Mouse (Mus musculus) stomach, postnatal 0 days (tissue): ENCODE data around the gene Sept7. TPM values are rescaled to one million over a fixed set of nuclear protein-coding genes. Genes with fewer than 3 reads are reported as not detected.

Experiments used
- ATAC-seq: fragments of 200-750 bp; cut with Nextera tagmentation; 2 replicates; pipeline ENCODE4 v1.8.0; 2017; ENCODE audit not compliant: low FRiP score, low TSS enrichment
- DNase-seq: peaks from one replicate; pipeline ENCODE4 v3.0.0-alpha.2; 2016; ENCODE audit warnings: low spot score
- H3K27ac ChIP-seq: fragments of 300-500 bp; sonication (generic); replicated peaks from 2 replicates; pipeline ENCODE4 v1.5.1; 2014; ENCODE audit warnings: mild to moderate bottlenecking, control low read depth
- H3K27me3 ChIP-seq: fragments of 300-500 bp; sonication (generic); 2 replicates; pipeline ENCODE4 v1.6.1; 2014; ENCODE audit warnings: low read length; ENCODE audit not compliant: control insufficient read depth, insufficient read depth
- H3K36me3 ChIP-seq: fragments of 300-500 bp; sonication (generic); 2 replicates; pipeline ENCODE4 v1.6.1; 2014; ENCODE audit warnings: low read length, mixed read lengths; ENCODE audit not compliant: control insufficient read depth, insufficient read depth
- H3K4me1 ChIP-seq: fragments of 300-500 bp; sonication (generic); replicated peaks from 2 replicates; pipeline ENCODE4 v1.6.1; 2014; ENCODE audit warnings: antibody characterized with exemption; ENCODE audit not compliant: control insufficient read depth, insufficient read depth
- H3K4me2 ChIP-seq: fragments of 300-500 bp; sonication (generic); replicated peaks from 2 replicates; pipeline ENCODE4 v1.6.1; 2014; ENCODE audit warnings: low read depth, mild to moderate bottlenecking, control low read depth, moderate library complexity
- H3K4me3 ChIP-seq: fragments of 300-500 bp; sonication (generic); 2 replicates; pipeline ENCODE4 v1.5.1; 2014; ENCODE audit warnings: low read depth, low read length, control low read depth
- H3K9ac ChIP-seq: fragments of 300-500 bp; sonication (generic); 2 replicates; pipeline ENCODE4 v1.6.1; 2014; ENCODE audit warnings: mild to moderate bottlenecking, low read length, control low read depth, mixed read lengths
- H3K9me3 ChIP-seq: fragments of 300-500 bp; sonication (generic); 2 replicates; pipeline ENCODE4 v1.6.1; 2016; ENCODE audit warnings: low read length; ENCODE audit not compliant: control insufficient read depth
- CTCF ChIP-seq: IDR thresholded peaks from 2 replicates; pipeline ENCODE4 v1.5.1; 2016; ENCODE audit warnings: antibody characterized with exemption, low read depth, mild to moderate bottlenecking, moderate library complexity
- EP300 ChIP-seq: optimal IDR thresholded peaks from 2 replicates; pipeline ENCODE3; 2016; ENCODE audit warnings: antibody characterized with exemption
- WGBS: fragments of 180-500 bp; shearing (Covaris S2); extraction: QIAGEN DNeasy Blood & Tissue Kit; methylation state at CpG from one replicate; pipeline ENCODE4 v1.1.7; 2014; 5-methylcytosine and 5-hydroxymethylcytosine counted together
- polyA plus RNA-seq: library from polyadenylated mRNA; unstranded; fragments of >200 nt; fragmentation: Nextera tagmentation; extraction: Ambion mirVana; gene quantifications from 2 replicates; pipeline ENCODE4 v1.2.1, GENCODE M21; 2015

The Sept7 gene
- polyA plus RNA-seq, 1 experiment from 2014 or later = 175 TPM

DNA sequence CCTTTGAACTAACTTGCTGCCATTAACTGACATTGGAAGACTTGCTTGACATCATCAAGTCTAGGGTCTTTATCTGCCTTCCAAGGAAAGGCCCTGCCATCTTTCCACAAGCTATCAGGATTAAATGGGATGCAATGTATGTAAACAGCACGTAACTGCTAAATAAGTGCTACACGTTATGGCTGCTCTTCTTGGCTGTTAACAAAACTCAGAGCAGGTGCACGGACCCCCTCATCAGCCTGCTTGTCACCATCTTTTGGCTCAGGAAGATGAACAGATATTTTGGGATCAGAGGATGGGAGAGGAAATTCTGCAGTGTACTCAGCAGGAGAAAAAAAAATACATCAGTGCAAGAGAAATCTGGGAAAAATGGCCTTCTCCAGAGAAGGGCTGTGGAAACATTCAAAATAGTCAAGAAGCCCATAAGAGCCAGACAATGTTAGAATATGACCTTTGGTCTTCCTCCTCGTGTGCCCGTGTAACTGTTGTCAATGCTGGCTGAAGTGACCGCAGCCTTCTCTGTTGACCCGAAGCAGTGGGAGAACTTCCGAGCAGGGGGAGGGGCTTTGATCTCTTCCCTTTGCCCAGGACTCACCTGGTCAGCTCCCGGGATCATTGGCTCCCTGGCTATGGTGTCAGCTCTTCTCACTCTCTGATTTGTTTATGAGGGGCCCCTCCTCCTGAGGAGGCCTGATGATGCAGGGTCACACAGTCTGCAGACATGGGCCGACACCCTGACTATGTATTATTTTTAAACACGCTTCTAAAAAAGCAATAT lies 76.9 kb downstream of the Sept7 start:
- Histone ChIP-seq H3K9ac (no peak overlapping the region), H3K4me3 (no peak overlapping the region), H3K9me3 (no peaks in the 10 kb centered on the region), H3K4me1 (no peaks in the 10 kb centered on the region), H3K36me3 (no peaks in the 10 kb centered on the region), H3K27me3 (no peaks in the 10 kb centered on the region), H3K27ac (no peak overlapping the region), H3K4me2 (no peak overlapping the region)
- DNase-seq = no peak
- 70% methylated on average over 11 of the region's 11 CpGs for WGBS
- ATAC-seq = no peak
- TF ChIP-seq CTCF = no peak
- TF ChIP-seq EP300 = no peak

DNA sequence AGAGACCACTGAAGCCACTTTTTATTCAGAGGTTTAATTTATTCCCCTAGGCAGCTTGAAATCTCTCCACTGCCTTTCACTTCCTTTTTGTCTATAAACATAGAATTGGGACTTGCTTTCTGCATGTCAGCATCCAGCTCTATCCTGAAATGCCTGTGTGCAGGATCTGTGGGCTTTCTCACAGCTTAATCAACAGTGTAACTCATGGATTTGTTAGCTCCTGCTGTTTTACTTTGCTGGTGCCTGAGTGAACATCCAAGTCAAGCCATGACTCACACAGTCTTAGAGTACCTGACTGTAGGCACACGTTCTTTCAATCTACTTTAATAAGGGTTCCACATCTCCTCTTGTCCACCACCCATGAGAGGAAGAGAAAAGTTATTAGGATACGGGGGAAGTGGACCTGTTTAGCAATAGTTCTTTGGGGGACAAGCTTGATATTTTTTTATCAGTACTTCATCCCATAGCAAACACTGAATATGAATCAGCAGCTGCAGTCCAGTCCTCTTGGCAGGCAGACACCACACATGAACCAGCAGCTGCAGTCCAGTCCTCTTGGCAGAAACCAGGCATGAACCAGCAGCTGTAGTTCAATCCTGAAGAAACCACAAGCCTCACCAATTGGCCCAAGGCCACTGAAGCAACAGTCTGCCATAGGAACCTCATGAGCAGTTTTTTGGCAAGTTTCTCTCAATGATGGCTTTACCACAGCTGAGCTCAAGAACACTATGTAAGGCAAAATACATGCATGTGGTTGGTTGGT lies 85.4 kb downstream of the Sept7 start:
- WGBS = 65% methylated on average over 2 of the region's 2 CpGs

DNA sequence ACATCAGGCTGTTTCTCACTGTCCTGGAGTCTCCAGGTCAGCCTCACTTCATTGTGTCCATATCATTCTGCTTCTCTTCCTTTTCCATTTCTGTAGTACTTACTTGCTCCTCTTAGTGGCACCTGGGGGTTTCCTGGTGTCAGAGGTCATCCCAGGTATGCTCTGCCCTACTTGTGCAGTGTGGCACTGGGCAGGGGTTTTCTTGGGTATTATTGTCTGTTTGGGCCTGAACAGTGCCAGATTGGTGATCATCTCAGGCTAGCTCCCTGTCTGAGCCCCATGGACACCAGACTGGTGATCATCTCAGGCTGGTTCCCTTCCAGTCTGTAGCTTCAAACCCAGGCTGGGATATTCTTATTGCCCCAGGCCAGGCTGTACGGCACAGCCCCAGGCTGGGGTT lies 88.2 kb downstream of the Sept7 start:
- ATAC-seq = no peak
- H3K9me3 ChIP-seq = 0 out of 2 replicates have a peak, but pooled peaks cover 3% of the 10 kb centered on the region
- WGBS = 71% methylated on average over 1 of the region's 1 CpGs

More for the DNA sequence above, 85.4 kb downstream of the Sept7 start:
- Histone ChIP-seq H3K9me3 (0 out of 2 replicates have a peak, but pooled peaks cover 3% of the 10 kb centered on the region), H3K4me1 (no peaks in the 10 kb centered on the region), H3K9ac (no peak overlapping the region), H3K27ac (no peak overlapping the region), H3K36me3 (no peaks in the 10 kb centered on the region), H3K27me3 (no peaks in the 10 kb centered on the region), H3K4me2 (no peak overlapping the region), H3K4me3 (no peak overlapping the region)
- ATAC-seq (no peak), DNase-seq (no peak)
- TF ChIP-seq EP300 = no peak
- TF ChIP-seq CTCF = no peak

DNA sequence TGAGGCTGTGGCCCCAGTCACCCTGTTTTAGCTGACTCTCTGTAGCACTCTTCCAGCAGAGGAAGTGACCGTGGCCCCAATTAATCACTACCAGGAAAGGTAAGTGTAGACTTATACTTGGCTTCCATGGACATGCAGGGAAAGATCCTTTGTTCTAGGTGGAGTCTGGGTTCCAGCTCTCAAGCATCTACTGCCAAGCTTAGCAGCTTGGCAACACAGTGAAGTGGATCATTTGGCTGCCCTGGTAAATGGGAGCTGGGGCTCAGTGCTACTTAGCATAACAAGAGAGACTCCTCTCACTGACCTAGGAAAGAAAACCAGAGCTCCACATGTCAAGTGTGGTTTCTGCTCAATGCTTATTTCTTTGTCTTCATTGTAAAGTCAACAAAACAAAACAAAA lies 101.5 kb downstream of the Sept7 start:
- Histone ChIP-seq H3K9ac (no peak overlapping the region), H3K27me3 (no peaks in the 10 kb centered on the region), H3K4me2 (no peak overlapping the region), H3K27ac (no peak overlapping the region), H3K4me1 (no peaks in the 10 kb centered on the region), H3K4me3 (no peak overlapping the region), H3K36me3 (no peaks in the 10 kb centered on the region), H3K9me3 (no peaks in the 10 kb centered on the region)
- TF ChIP-seq EP300 = no peak
- no peak for TF ChIP-seq CTCF
- ATAC-seq (no peak), DNase-seq (no peak)
- WGBS = 89% methylated on average over 1 of the region's 1 CpGs

More for the DNA sequence above, 88.2 kb downstream of the Sept7 start:
- Histone ChIP-seq H3K27ac (no peak overlapping the region), H3K4me2 (no peak overlapping the region), H3K4me1 (no peaks in the 10 kb centered on the region), H3K9ac (no peak overlapping the region), H3K27me3 (no peaks in the 10 kb centered on the region), H3K4me3 (no peak overlapping the region), H3K36me3 (no peaks in the 10 kb centered on the region)
- TF ChIP-seq EP300 (no peak), CTCF (no peak)
- DNase-seq = no peak

DNA sequence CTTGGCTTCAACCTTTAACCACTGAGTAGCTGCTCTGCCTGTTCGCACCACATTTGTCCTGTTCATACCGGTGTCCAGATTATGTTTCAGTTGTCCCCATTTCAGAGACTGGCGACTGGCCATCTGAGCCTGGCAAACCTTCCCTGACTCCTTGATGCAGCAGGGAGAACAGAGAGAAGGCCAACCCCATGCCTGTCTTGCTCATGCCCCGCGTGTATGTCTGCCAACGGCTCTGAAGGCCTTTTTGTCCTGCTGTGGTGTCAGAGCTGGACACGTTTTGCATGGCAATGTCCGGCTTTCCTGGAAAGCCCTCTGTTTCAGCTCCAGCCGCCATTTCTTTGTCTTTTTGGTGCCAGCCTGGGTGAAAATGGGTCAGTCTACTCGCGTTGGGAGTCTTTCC lies 103.6 kb downstream of the Sept7 start:
- no peak overlapping the region for H3K27ac ChIP-seq

DNA sequence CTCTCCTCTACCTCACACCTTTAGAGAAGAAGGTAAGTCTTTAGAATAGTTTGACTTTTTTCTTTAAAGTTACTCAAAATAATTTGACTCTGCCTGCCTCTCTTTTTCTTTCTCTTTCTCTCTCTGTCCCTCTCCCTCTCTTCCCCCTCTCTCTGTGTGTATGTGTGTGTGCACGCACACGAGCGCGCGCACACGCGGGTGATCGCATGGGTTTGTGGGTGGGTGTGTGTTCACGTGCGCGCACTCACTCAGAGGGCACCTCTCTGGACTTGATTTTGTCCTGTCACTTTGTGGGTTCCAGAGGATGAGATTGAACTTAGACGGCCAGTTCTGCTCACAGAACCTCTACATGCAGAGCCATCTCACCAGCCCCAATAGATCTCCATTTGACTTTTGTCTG lies 105.3 kb downstream of the Sept7 start:
- no peaks in the 10 kb centered on the region for H3K4me1 ChIP-seq
- no peak overlapping the region for H3K9ac ChIP-seq
- DNase-seq (no peak), ATAC-seq (no peak)
- H3K36me3 ChIP-seq = no peaks in the 10 kb centered on the region
- no peaks in the 10 kb centered on the region for H3K27me3 ChIP-seq
- H3K9me3 ChIP-seq = no peaks in the 10 kb centered on the region
- TF ChIP-seq EP300 (no peak), CTCF (no peak)
- H3K4me2 ChIP-seq = no peak overlapping the region
- H3K27ac ChIP-seq = no peak overlapping the region
- 97% methylated on average over 12 of the region's 12 CpGs for WGBS
- no peak overlapping the region for H3K4me3 ChIP-seq

More for the DNA sequence above, 103.6 kb downstream of the Sept7 start:
- H3K4me1 ChIP-seq = no peaks in the 10 kb centered on the region
- no peaks in the 10 kb centered on the region for H3K27me3 ChIP-seq
- 88% methylated on average over 11 of the region's 11 CpGs for WGBS
- H3K4me2 ChIP-seq = no peak overlapping the region
- H3K36me3 ChIP-seq = no peaks in the 10 kb centered on the region
- H3K9ac ChIP-seq = no peak overlapping the region
- DNase-seq = no peak
- no peak for ATAC-seq
- H3K4me3 ChIP-seq = no peak overlapping the region
- no peak for TF ChIP-seq EP300
- TF ChIP-seq CTCF = no peak
- no peaks in the 10 kb centered on the region for H3K9me3 ChIP-seq
